Mouse (Mus musculus): ENCODE data around the gene Bcas1.
"Not testable (repeated sequence)": the region's sequence is repeated elsewhere in the genome, so short reads cannot be mapped to it uniquely, and the experiment has no call there.

Bcas1 gene

GRCm38 (mm10) chr2:170427704-170428103, at the start of gene Bcas1:
Bcas1 (minus strand) TSS chr2:170427845.
- DNase-seq (ENCODE audit: low read depth) = no peak

DNA sequence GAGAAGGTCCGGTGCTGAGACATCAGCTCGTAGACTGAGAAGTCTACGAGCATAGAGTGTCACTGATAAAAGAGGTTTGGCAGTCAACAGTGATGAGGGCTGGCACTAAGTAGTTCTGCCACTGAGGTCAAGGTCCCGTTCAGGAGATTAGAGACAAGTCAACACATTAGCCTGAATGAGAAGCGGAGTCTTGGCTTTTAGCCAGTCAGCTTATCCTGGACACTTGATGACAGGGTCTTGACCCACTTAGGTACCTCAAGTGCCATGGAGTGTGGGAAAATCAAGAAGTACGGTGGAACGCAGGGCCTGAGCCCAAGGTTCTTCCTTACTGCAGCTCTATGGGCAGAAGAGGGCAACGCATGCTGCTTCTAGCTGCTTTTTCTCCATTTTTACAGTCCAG, 49.0 kb upstream of the Bcas1 start:
- no peak for DNase-seq (ENCODE audit: low read depth)

- no peak for DNase-seq (ENCODE audit: low read depth)
Measured at GRCm38 (mm10) chr2:170476215-170476614, 48.6 kb upstream of the Bcas1 start.

DNA sequence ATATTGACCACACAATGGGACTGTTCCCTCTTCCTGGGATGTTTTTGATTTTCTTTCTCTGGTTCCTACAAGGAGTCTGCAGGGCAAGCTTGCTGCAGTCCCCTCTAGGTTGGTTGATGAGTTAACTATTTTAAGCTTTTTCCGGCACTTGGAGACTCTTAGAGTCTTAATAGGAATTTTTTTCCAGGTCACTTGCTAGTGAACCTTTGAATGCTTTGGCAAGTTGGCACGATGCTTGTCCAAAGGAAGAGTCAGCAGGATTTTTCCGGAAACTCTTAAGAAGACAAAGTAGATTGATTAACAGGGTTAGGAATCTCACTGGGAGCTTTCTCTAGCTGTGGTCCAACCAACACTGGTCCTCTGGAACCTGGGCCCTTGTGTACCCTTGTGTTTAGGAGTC, 47.5 kb upstream of the Bcas1 start:
- DNase-seq (ENCODE audit: low read depth) = no peak

DNA sequence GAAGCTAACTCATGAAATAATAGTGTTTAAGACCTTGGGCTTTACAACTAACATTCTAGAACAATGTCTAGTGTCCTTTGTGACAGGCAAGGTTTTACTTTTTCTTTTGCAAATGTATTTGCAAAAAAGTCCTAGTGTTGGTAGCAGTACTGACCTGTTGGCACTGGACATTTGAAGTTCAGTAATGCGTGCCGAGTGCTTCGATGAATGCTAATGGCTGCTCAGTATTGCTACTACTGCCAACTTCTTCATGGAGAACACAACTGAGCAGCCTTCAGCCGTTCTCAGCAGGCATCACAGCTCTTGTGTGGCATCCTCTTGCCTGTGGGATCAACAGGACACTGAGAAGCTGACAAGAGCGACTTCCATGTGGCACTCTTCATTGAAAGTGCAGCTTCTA, 46.5 kb upstream of the Bcas1 start:
- no peak for DNase-seq (ENCODE audit: low read depth)

DNA sequence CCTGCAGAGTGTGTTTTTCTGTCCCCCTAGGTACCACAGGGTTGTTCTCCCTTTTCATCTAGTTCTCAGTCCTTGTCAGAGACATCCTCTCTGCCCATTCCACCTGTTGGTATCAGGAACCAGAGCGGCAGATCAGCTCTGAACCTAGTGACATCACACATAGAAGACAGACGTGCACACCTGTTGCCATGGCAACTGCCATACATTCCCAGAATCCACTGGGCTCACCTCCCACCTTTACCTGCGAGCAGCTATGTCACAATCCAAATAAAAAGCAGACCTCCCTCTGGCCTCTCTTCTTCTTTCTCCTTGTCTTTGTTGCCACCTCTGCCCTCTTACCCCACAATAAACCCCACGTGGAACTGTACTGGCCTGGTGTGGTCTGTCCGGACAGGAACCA, 42.9 kb upstream of the Bcas1 start:
- DNase-seq (ENCODE audit: low read depth) = no peak

DNA sequence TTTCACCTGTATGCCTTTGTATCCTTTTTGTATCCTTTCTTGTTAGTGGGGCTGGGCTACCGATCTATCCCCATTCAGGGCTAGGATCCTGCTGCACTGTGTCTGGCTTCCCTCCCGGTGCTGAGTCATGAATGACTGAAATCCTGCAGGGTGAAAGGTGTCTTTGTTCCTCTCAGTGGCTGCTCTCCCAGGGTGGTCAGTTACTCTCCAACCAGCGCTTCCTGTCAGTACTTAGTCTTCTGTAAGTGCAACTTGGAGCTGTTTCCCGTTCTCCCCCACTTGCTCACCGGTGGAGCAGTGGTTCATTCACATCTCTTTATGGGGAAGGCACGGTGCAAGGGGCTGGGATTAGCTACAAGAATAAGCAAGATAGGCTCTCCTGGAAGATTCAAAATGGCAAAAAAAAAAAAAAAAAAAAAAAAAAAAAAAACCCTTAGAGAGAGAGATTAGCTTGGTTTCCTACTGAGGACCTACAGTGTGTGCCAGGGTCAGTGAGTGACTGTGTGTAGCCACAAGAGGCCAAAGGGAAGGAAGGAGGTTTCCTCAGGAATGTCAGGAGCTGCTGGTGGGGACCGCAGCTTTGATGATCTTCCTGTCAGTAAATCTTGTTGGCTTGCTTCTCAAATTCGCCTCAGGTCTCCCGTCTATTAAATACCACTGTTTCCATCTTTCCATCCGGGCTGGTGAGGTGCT, 42.1 kb upstream of the Bcas1 start:
- DNase-seq (ENCODE audit: low read depth) = peak; percentile 6

DNA sequence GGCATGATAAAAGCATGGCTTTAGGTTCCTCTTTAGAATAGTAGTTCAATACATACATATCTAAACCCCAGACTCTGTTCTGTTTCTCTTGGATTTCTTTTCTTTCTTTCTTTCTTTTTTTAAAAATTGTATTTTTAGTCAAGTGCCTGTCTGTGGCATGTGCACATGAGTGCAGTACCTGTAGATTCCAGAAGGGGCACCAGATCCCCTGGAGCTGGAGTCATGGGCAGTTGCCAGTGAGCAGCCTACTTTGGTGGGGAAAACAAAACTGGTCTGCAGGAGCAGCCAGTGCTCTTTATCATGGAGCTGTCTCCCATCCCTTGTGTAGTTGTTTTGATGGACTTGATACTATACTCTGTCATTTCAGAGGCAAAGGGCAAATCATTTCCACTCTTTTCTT, 40.4 kb upstream of the Bcas1 start:
- DNase-seq (ENCODE audit: low read depth) = peak; percentile 20

GRCm38 (mm10) chr2:170464817-170465216, 37.2 kb upstream of the Bcas1 start:
- DNase-seq (ENCODE audit: low read depth) = no peak

- DNase-seq (ENCODE audit: low read depth) = no peak
Measured at GRCm38 (mm10) chr2:170461652-170462051, 34.0 kb upstream of the Bcas1 start.

DNA sequence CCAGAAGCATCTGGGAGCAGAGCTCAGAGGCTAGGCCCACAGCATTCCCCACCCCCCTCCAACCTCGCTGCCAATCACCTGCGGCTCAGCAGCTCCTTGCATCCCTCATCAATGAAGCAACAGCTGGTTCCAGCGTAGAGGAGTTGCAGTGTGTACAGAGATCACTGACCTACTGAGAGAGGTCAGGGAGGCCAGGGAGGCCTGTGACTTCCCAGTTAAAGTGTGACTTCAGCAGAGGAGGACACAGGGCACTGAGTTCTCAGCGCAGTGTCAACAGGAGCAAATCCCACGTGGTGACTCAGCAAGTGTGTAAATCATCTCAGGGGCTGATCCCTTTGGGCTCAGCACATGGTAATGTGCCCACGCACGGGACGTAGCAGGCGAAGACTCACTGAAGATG, 32.2 kb upstream of the Bcas1 start:
- no peak for DNase-seq (ENCODE audit: low read depth)

- no peak for DNase-seq (ENCODE audit: low read depth)
Measured at GRCm38 (mm10) chr2:170459183-170459582, 31.5 kb upstream of the Bcas1 start.

GRCm38 (mm10) chr2:170453809-170454208, 26.2 kb upstream of the Bcas1 start:
- not testable (repeated sequence) for DNase-seq (ENCODE audit: low read depth)

- DNase-seq (ENCODE audit: low read depth) = peak; percentile 67
Measured at GRCm38 (mm10) chr2:170450933-170451332, 23.3 kb upstream of the Bcas1 start.

DNA sequence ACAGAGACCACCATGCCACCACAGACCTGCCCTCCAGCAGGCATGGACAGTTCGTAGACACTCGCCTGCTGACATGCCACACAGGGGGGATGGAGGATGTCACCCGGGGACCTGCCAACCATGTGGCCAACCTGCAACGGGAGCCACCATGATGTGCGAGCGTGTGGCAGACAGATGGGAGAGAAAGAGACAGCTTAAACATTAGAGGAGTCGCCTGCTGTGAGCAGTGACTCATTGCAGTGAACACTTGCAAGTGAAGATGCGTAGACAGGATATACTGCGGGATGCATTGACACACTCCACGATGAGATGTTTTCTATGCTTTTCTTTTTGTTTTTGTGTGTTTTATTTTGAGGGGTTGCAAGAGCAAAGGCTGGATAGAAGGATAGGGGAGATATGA, 20.0 kb upstream of the Bcas1 start:
- no peak for DNase-seq (ENCODE audit: low read depth)

- DNase-seq (ENCODE audit: low read depth) = no peak
Measured at GRCm38 (mm10) chr2:170446843-170447383, 19.3 kb upstream of the Bcas1 start.

GRCm38 (mm10) chr2:170445861-170446260, 18.2 kb upstream of the Bcas1 start:
- no peak for DNase-seq (ENCODE audit: low read depth)

DNA sequence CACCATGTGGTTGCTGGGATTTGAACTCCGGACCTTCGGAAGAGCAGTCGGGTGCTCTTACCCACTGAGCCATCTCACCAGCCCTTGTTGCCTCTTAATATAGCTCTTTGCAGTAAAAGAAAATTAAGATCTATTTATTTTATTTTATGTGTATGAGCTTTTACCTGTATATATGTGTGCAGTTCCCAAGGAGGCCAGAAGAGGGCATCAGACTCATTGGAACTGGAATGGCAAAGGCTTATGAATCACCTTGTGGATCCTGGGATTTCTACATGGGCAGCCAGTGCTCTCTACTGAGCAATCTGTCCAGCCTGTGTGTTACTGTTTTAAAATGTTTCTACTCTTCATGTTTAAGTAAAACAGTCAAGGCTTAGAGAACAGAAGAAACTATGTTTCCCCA, 14.9 kb upstream of the Bcas1 start:
- no peak for DNase-seq (ENCODE audit: low read depth)

GRCm38 (mm10) chr2:170438782-170439181, 11.1 kb upstream of the Bcas1 start:
- no peak for DNase-seq (ENCODE audit: low read depth)

DNA sequence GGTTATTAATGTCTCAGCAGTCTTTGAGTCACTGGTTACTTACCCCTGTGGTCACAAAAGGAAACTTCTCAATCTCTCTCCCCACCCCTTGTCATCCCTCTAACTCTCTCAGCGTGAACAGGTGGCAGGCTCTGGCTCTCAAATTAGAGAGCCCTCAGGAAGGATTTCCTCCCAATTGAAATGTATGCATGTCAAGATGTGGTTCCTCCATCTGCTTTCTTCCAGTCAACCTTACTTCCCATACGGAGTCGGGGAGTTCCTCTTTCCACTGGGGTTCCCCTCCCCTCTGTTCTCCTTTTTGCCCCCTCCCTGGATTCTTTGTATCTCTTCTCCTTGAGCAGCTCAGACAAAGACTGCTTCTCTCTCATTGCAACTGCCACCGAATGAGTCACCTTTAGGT, 8.6 kb upstream of the Bcas1 start:
- DNase-seq (ENCODE audit: low read depth) = peak; percentile 47

DNA sequence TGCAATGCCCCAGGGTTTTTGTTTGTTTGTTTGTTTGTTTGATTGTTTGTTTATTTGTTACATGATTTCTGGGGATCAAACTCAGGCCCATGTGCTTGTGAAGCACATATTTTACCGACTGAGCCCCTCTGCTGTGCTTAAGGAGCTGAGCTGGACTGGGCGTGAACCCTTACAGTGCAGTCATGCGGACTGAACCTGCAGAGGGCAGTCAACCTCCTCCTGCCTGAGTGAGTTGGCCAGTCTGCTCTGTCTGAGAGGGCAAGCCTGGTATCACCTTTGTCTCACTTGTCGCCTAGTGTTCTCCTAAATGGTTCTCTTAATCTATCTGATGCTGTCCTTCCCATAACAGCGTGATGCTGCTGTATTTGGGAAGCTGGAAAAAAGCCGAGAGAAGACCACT, 4.5 kb upstream of the Bcas1 start:
- DNase-seq (ENCODE audit: low read depth) = no peak

DNA sequence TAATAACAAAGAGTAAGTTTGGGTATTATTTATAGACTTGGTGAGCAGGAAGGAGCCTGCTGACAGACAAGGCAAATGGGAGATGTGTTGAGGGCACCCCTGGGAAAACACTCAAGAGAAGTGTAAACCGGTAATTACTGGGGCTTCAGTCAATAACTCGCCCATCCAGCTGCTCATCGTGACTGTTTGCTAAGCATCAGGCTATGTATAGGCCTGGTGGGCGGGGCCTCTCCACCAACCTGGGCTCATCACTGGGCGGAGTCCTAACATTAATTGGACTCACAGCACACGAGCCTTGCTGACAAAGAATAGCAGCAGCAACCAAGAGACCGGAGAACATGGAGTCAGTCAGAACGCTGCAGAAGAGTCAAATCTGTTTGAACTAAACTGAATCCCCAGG, 1.3 kb upstream of the Bcas1 start:
- no peak for DNase-seq (ENCODE audit: low read depth)

GRCm38 (mm10) chr2:170424131-170424530, 3.5 kb downstream of the Bcas1 start:
- no peak for DNase-seq (ENCODE audit: low read depth)

DNA sequence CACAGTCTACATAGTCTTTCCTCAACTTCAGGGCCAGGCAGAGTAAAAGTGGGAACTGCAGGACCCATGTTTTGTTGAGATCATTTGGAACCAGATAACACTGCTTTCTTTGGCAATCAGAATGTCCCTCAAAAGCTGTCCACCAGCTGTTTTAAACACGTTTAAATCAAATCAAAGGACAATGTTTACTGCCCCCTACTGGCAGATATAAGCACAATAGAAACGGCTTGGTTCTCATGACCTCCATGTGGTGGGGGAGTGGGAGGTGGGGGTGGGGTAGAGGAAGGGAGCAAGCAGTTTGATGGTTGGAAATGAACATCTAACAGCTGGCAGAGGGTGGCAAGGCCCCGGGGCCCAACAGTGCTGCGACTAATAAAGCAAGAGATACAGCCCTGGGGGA, 5.7 kb downstream of the Bcas1 start:
- no peak for DNase-seq (ENCODE audit: low read depth)

Data from c-Kit-positive CD71-negative TER-119-negative erythroid progenitor cells, embryonic 14.5 days (primary cell).